Mouse (Mus musculus) megakaryocyte, embryonic 14.5 days (primary cell): ENCODE data around the gene Cdc37l1.

Experiments used
- FLI1 ChIP-seq: IDR thresholded peaks from 2 replicates; pipeline ENCODE4 v1.6.1; 2012; ENCODE audit warnings: low read length, inconsistent platforms, mixed read lengths
- GATA1 ChIP-seq: IDR thresholded peaks from 3 replicates; pipeline ENCODE4 v1.6.1; 2012; ENCODE audit warnings: mixed read lengths, low read length, inconsistent platforms, borderline replicate concordance

DNA sequence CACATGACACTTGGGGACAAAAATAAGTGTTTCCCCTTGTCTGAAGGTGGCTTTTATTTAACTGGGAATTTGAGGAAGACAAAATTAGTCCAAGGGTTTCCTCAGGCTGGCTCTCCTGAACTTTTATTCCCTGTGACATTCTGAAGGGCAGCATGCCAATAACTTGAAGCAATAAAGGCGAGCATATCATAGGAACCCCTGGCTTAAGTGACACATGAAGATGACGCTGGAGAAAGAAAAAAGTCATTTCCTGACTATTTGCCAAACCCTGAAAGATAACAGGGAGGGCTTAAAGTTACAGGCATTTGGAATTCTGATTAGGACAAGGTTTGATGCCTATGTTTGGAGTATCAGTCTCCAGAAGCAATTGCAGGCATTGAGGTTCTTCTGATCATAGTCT is 42.8 kb upstream of the Cdc37l1 start:
- TF ChIP-seq FLI1, result no peak
- no peak for TF ChIP-seq GATA1
